Mouse (Mus musculus) ES-E14 (cell line): ENCODE results near the gene Pinlyp.

Experiments
- CHD2 ChIP-seq: IDR thresholded peaks from 2 replicates; pipeline ENCODE4 v1.6.1; 2014; ENCODE audit warnings: mild to moderate bottlenecking, low read depth, low read length, inconsistent platforms
- MAFK ChIP-seq: IDR thresholded peaks from 2 replicates; pipeline ENCODE4 v1.6.1; 2014; ENCODE audit warnings: mild to moderate bottlenecking, low read depth, low read length, inconsistent platforms; ENCODE audit not compliant: insufficient read depth
- ZC3H11A ChIP-seq: IDR thresholded peaks from 2 replicates; pipeline ENCODE4 v1.6.1; 2012; ENCODE audit warnings: low read depth, mild to moderate bottlenecking, inconsistent platforms, low read length, borderline replicate concordance
- ZNF384 ChIP-seq: IDR thresholded peaks from 2 replicates; pipeline ENCODE4 v1.6.1; 2012; ENCODE audit warnings: low read depth, low read length, inconsistent platforms

- no peak for TF ChIP-seq ZC3H11A
- TF ChIP-seq CHD2 = no peak
- no peak for TF ChIP-seq ZNF384
- TF ChIP-seq MAFK = no peak
These were observed 9.9 kb upstream of the Pinlyp start for GRCm38 (mm10) chr7:24555786-24556185.
